Mouse (Mus musculus) embryo, embryonic 11.5 days (tissue): ENCODE measurements around the gene Baat.
"Not testable (repeated sequence)": the region's sequence is repeated elsewhere in the genome, so short reads cannot be mapped to it uniquely, and the experiment has no call there.

ENCODE experiments used
- DNase-seq: peaks from one replicate; pipeline ENCODE4 v3.0.0-alpha.2; 2012; ENCODE audit warnings: low read depth, low spot score

The Baat gene

GRCm38 (mm10) chr4:49485442-49485841, 20.9 kb downstream of the Baat start:
- DNase-seq, result no peak

GRCm38 (mm10) chr4:49480896-49481295, 25.5 kb downstream of the Baat start:
- no peak for DNase-seq

GRCm38 (mm10) chr4:49480104-49480760, 26.1 kb downstream of the Baat start:
- DNase-seq, result no peak

GRCm38 (mm10) chr4:49479035-49479434, 27.3 kb downstream of the Baat start:
- not testable (repeated sequence) for DNase-seq

GRCm38 (mm10) chr4:49478118-49478877, 28.1 kb downstream of the Baat start:
- DNase-seq, result no peak

- DNase-seq, result no peak
Observed at GRCm38 (mm10) chr4:49474583-49474982, 31.8 kb downstream of the Baat start.

- DNase-seq, result no peak
Observed at GRCm38 (mm10) chr4:49473435-49474100, 32.8 kb downstream of the Baat start, which contains the start of gene Acnat1. Acnat1 (minus strand) TSS chr4:49473912.

GRCm38 (mm10) chr4:49469435-49470151, 36.8 kb downstream of the Baat start:
- no peak for DNase-seq

- DNase-seq, result no peak
Observed at GRCm38 (mm10) chr4:49467360-49467759, 39.0 kb downstream of the Baat start.

GRCm38 (mm10) chr4:49456171-49456570, 50.2 kb downstream of the Baat start:
- no peak for DNase-seq

- DNase-seq, result no peak
Observed at GRCm38 (mm10) chr4:49451848-49452551, 54.4 kb downstream of the Baat start.

- not testable (repeated sequence) for DNase-seq
Observed at GRCm38 (mm10) chr4:49451133-49451847, 55.1 kb downstream of the Baat start.
